Mouse (Mus musculus): ENCODE measurements around the gene Etl4. TPM values are rescaled to one million over a fixed set of nuclear protein-coding genes. Genes with fewer than 3 reads are reported as not detected.

The Etl4 gene
- total RNA-seq, 2 experiments from 2014 or later, result 127 to 141 TPM

DNA sequence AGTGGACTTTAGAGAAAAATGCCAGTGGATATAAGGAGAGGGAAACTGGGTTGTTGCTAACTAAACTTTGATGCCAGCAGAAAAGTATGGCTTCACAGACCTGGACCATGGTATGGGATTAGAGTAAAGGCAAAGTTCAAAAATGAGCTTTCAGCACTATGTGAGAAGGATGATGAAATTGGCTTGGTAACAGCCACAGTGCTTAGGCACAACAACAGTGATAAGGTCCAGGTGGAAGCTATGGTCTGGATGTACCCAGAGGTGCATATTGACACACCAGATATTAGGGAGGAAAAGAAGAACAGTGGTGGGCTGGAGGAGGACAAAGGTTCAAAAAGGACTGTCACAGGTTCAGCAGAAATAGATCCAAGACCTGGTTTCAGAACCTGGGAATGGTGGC is 631.7 kb downstream of the Etl4 start:
- no peak for DNase-seq (ENCODE audit: low spot score in 2 of 2)
- intact Hi-C loops (cut with DNase I), result no loop called here

GRCm38 (mm10) chr2:20542286-20542685 is 632.7 kb downstream of the Etl4 start:
- intact Hi-C loops (cut with DNase I), result no loop called here
- no peak for DNase-seq (ENCODE audit: low spot score in 2 of 2)

- DNase-seq (ENCODE audit: low spot score in 2 of 2), result peak in 1 of 2 experiments; percentile 23
- intact Hi-C loops (cut with DNase I), result no loop called here
Observed at GRCm38 (mm10) chr2:20545624-20546023, 636.0 kb downstream of the Etl4 start.

DNA sequence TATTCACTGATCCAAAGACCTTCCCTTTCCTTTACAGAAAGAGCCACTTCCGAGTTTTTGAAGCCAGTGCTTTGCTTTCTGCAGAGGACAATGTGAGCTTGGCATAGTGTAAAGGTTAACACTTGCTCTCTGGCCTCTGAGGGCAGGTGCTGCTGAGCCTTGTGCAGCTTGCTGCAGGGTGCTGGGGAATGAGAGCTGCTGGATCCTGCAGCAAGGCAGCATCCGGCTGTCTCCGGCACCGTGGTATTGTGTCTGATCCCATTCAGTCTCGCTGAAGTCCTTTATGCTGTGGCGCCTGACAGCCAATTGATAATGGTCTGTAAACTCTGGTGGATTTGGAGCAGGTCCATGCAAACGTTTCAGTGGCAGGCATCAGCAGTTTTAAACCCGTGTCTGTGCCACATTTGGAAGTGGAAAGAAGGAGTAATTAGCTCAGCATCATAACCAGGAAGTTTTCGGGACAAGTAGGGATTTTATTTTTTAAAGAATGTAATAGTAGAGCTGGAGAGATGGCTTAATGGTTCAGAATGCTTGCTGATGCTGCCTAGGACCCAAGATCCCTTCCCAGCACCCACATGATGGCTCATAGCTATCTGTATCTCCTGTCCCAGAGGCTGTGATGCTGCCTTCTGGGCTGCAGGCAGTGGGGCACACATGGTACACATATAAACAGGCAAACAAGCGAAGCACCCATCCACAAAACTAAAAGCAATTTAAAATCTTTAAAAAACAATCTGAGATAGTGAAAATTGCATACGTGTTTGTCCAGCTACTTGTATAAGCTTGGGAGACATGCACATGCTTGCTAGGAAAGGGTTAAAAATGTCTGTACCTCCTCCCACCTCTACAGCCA is 637.1 kb downstream of the Etl4 start:
- DNase-seq (ENCODE audit: low spot score in 2 of 2), result no peak
- intact Hi-C loops (cut with DNase I), result no loop called here

- no peak for DNase-seq (ENCODE audit: low spot score in 2 of 2)
- intact Hi-C loops (cut with DNase I), result no loop called here
Observed at GRCm38 (mm10) chr2:20547349-20547677, 637.7 kb downstream of the Etl4 start.

GRCm38 (mm10) chr2:20547686-20548624 is 638.4 kb downstream of the Etl4 start:
- DNase-seq (ENCODE audit: low spot score in 2 of 2), result no peak
- intact Hi-C loops (cut with DNase I), result no loop called here

GRCm38 (mm10) chr2:20549065-20549464 is 639.5 kb downstream of the Etl4 start:
- intact Hi-C loops (cut with DNase I), result no loop called here
- no peak for DNase-seq (ENCODE audit: low spot score in 2 of 2)

DNA sequence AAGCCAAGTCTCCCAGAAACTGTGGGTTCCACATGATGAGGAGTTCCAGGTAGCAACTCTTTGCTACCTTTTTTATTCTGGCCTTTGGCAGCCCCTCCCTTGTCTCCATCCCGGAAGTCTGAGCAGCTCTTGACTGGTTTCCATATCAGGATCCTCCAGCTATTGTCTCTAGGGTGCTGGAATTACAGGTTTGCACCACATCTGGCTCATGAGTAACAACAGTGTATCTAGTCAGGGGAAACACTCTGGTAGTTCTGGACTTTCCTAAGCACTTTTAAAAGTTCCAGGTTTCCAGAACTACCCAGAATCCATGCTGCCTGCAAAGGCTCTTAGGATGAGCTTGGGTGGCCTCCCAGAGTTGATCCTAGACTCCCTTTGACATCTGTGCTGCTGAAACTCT is 640.4 kb downstream of the Etl4 start:
- intact Hi-C loops (cut with DNase I), result no loop called here
- DNase-seq (ENCODE audit: low spot score in 2 of 2), result no peak

DNA sequence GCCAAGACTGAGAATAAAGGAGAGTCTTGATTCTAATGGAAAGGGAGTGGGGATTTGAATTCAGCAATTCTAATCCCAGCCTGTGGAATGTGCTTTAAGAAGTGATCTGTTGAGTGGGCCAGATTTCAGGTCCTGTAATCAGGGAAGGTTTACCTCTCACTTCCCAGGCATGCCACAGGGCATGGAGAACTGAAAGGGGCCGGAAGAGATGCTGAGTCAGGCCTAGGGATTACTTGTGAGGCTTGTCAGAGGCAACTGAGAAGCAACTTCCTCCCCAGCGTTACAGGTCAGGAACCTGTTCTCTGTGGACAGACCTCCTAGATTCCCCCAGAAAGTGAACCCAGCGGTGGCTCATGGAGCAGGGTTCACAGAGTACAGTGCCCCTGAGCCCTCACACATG is 646.1 kb downstream of the Etl4 start:
- intact Hi-C loops (cut with DNase I), result no loop called here
- DNase-seq (ENCODE audit: low spot score in 2 of 2), result no peak

GRCm38 (mm10) chr2:20559083-20559482 is 649.5 kb downstream of the Etl4 start:
- no peak for DNase-seq (ENCODE audit: low spot score in 2 of 2)
- intact Hi-C loops (cut with DNase I), result no loop called here

GRCm38 (mm10) chr2:20559723-20560122 is 650.1 kb downstream of the Etl4 start:
- intact Hi-C loops (cut with DNase I), result no loop called here
- no peak for DNase-seq (ENCODE audit: low spot score in 2 of 2)

DNA sequence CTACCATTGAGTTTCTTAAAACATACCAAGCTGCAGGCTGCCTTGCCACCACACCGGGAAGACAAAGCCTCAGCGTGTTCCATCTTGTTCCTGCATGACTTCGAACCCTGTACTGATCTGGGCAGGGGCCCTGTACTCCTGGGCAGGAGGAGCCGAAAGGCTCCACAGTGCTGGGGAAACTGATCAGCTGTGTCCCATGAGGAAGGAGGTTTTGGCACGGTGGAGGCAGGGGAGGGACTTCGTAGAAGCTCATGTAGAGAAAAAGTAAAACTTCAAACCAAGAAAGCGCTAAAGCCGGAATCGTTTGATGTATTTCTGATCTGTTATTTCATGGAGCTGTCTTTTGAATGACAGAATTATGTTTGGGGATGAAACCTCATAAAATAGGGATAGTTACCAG is 651.0 kb downstream of the Etl4 start:
- no peak for DNase-seq (ENCODE audit: low spot score in 2 of 2)
- intact Hi-C loops (cut with DNase I), result no loop called here

DNA sequence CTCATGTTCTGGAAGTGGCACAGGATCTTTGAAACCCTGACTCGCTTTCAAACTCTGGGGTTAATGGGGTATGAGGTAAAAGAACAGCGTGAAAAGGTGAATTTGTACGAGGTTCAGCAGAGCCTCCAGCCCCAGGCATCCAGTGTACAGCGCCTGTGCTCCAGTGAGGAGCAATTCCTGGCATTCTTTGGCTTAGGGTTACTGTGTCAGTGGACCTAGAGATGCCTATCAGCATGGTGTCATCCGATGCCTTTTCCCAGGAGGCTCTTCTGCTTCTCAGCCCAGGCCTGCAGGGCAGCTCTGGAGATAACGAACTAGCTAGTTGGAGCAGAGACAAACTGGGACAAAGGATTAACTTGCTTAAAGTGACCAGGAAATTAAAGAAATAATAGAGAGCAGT is 653.5 kb downstream of the Etl4 start:
- intact Hi-C loops (cut with DNase I), result no loop called here
- DNase-seq (ENCODE audit: low spot score in 2 of 2), result no peak

DNA sequence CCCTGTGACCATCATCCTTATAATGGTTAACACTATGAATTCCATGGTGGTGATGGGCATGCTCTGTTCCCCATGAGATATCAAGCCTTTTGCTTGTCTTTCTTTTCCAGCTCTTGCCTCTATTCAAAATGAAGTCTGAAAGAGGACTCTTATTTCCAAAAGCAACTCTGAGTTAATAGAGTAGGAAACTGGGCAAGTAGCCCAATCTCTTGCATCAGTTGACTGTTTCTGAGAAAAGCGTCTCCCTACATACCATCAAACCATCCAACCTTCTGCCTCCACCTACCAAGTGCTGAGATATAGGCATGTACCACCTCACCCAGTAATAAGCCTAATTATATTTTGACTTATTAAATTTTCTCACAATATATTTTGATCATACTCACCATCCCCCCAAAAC is 658.9 kb downstream of the Etl4 start:
- no peak for DNase-seq (ENCODE audit: low spot score in 2 of 2)
- intact Hi-C loops (cut with DNase I), result no loop called here

GRCm38 (mm10) chr2:20571940-20572339 is 662.4 kb downstream of the Etl4 start:
- intact Hi-C loops (cut with DNase I), result no loop called here
- DNase-seq (ENCODE audit: low spot score in 2 of 2), result no peak

- intact Hi-C loops (cut with DNase I), result no loop called here
- DNase-seq (ENCODE audit: low spot score in 2 of 2), result no peak
Observed at GRCm38 (mm10) chr2:20580331-20580730, 670.8 kb downstream of the Etl4 start.

- intact Hi-C loops (cut with DNase I), result no loop called here
- no peak for DNase-seq (ENCODE audit: low spot score in 2 of 2)
Observed at GRCm38 (mm10) chr2:20583032-20583431, 673.5 kb downstream of the Etl4 start.

- intact Hi-C loops (cut with DNase I), result no loop called here
- DNase-seq (ENCODE audit: low spot score in 2 of 2), result no peak
Observed at GRCm38 (mm10) chr2:20583562-20584153, 674.1 kb downstream of the Etl4 start.

GRCm38 (mm10) chr2:20587913-20588312 is 678.3 kb downstream of the Etl4 start:
- DNase-seq (ENCODE audit: low spot score in 2 of 2), result no peak
- intact Hi-C loops (cut with DNase I), result no loop called here

- intact Hi-C loops (cut with DNase I), result no loop called here
- DNase-seq (ENCODE audit: low spot score in 2 of 2), result no peak
Observed at GRCm38 (mm10) chr2:20588631-20589030, 679.1 kb downstream of the Etl4 start.

Data from left cerebral cortex, postnatal 14 days (tissue).